Mouse (Mus musculus): ENCODE results near the gene Sema4d.

- TF ChIP-seq POLR2A (IDR thresholded peaks at IDR 0.05; ENCODE audit: borderline replicate concordance, extremely low read depth, insufficient read depth, insufficient read length, poor library complexity, severe bottlenecking) (no peak), CTCF (IDR thresholded peaks at IDR 0.05; ENCODE audit: borderline replicate concordance, extremely low read depth, insufficient read depth, insufficient read length) (no peak)
Observed at GRCm38 (mm10) chr13:51832491-51832890, 38.9 kb upstream of the Sema4d start.
